Mouse (Mus musculus): Measurements from ENCODE around the gene Osbpl6. TPM values are rescaled to one million over a fixed set of nuclear protein-coding genes. Genes with fewer than 3 reads are reported as not detected.

The Osbpl6 gene
- polyA plus RNA-seq, 1 experiment = 1.8 TPM

DNA sequence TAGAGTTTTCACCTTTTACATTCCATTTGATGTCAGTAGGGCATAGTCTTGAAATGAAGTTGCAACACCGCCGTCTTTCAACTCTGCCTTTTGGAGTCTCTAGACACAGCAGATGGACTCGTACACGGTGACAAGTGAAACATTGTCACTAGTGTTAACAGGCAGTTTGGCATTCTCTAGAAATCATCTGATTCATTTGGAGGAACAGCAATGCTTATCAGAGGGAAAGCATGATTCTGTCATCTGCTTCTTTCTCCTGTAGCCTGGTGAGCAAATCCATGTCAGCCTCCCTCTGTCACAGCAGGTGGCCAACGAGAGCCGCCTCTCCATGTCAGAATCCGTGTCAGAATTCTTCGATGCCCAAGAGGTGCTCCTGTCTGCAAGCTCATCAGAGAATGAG is 172.6 kb downstream of the Osbpl6 start:
- TF ChIP-seq POLR2A (IDR thresholded peaks at IDR 0.05; ENCODE audit: low read depth, low read length) (no peak), CTCF (IDR thresholded peaks at IDR 0.05; ENCODE audit: extremely low read depth, insufficient read depth, insufficient read length, insufficient replicate concordance) (no peak)
- Histone ChIP-seq H3K4me3 (ENCODE audit: extremely low read depth, insufficient read depth, insufficient read length) (no peak overlapping the region), H3K4me1 (ENCODE audit: control insufficient read depth, insufficient read depth, insufficient read length) (no peaks in the 10 kb centered on the region), H3K27ac (ENCODE audit: insufficient read depth, low read length) (no peak overlapping the region), H3K36me3 (ENCODE audit: control insufficient read depth, insufficient read depth, low read length) (no peaks in the 10 kb centered on the region), H3K27me3 (ENCODE audit: control insufficient read depth, insufficient read depth, low read length) (no peaks in the 10 kb centered on the region)
- WGBS = 90% methylated on average over 8 of the region's 8 CpGs
- DNase-seq (ENCODE audit: low read depth in 1 of 2, low spot score in 2 of 2) = no peak

DNA sequence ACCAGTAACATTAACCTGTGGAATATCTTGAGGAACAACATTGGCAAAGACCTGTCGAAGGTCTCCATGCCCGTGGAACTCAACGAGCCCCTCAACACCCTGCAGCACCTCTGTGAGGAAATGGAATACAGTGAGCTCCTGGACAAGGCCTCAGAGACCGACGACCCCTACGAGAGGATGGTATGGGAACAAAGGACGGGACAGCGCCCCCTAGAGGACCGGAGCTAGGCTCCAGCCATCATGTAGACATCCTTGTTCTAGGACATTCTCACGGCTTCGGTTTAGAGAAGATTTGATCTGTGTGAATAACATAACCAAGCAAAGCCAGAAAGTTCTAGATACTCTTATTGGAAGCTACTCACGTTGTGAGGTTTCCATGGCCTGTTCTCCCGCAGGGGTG is 178.8 kb downstream of the Osbpl6 start:
- DNase-seq (ENCODE audit: low read depth in 1 of 2, low spot score in 2 of 2) = no peak
- H3K4me1 ChIP-seq (ENCODE audit: control insufficient read depth, insufficient read depth, insufficient read length) = no peaks in the 10 kb centered on the region
- TF ChIP-seq POLR2A (IDR thresholded peaks at IDR 0.05; ENCODE audit: low read depth, low read length) = no peak
- TF ChIP-seq CTCF (IDR thresholded peaks at IDR 0.05; ENCODE audit: extremely low read depth, insufficient read depth, insufficient read length, insufficient replicate concordance) = no peak

DNA sequence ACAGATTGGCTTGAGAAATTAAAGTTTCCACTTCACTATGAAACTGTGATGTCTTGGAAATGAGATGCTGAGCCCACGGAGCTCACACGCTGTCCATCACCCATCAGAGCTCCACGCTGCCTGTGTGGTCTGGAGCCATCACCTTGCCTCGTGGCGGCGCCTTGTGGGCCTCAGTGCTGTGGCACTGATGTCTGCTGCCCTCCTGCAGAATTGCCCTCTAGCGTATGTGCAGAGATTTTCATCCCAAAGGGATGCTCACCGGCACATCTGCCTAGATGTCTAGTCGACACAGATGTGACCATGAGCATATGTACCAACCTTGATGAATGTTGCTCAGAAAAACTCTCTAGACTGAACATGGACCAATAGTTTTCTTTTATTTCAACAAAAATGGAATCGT is 180.6 kb downstream of the Osbpl6 start:
- TF ChIP-seq POLR2A (IDR thresholded peaks at IDR 0.05; ENCODE audit: low read depth, low read length) (no peak), CTCF (IDR thresholded peaks at IDR 0.05; ENCODE audit: extremely low read depth, insufficient read depth, insufficient read length, insufficient replicate concordance) (no peak)

More for the DNA sequence above, 178.8 kb downstream of the Osbpl6 start:
- H3K4me3 ChIP-seq (ENCODE audit: extremely low read depth, insufficient read depth, insufficient read length) = no peak overlapping the region
- 94% methylated on average over 13 of the region's 13 CpGs for WGBS
- no peaks in the 10 kb centered on the region for H3K27me3 ChIP-seq (ENCODE audit: control insufficient read depth, insufficient read depth, low read length)
- no peaks in the 10 kb centered on the region for H3K36me3 ChIP-seq (ENCODE audit: control insufficient read depth, insufficient read depth, low read length)
- no peak overlapping the region for H3K27ac ChIP-seq (ENCODE audit: insufficient read depth, low read length)

DNA sequence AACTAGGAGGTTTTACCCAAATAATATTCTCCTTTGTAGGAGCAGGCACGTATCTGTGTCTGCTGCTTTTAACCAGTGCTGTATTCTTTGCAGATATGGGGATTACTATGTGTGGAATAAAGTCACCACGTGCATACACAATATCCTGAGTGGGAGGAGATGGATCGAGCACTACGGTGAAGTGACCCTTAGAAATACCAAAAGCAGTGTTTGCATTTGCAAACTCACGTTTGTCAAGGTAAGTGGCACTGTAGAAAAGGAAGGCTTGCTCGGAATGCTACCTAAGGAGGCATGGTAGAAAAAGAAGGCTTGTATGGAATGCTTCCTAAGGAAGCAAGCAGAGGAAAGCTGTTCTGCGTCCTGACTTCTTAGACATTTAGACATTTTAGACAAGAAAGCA is 183.9 kb downstream of the Osbpl6 start:
- Histone ChIP-seq H3K4me1 (ENCODE audit: control insufficient read depth, insufficient read depth, insufficient read length) (no peaks in the 10 kb centered on the region), H3K27me3 (ENCODE audit: control insufficient read depth, insufficient read depth, low read length) (no peaks in the 10 kb centered on the region), H3K4me3 (ENCODE audit: extremely low read depth, insufficient read depth, insufficient read length) (no peak overlapping the region), H3K27ac (ENCODE audit: insufficient read depth, low read length) (no peak overlapping the region), H3K36me3 (ENCODE audit: control insufficient read depth, insufficient read depth, low read length) (no peaks in the 10 kb centered on the region)
- TF ChIP-seq POLR2A (IDR thresholded peaks at IDR 0.05; ENCODE audit: low read depth, low read length) (no peak), CTCF (IDR thresholded peaks at IDR 0.05; ENCODE audit: extremely low read depth, insufficient read depth, insufficient read length, insufficient replicate concordance) (no peak)
- no peak for DNase-seq (ENCODE audit: low read depth in 1 of 2, low spot score in 2 of 2)
- 90% methylated on average over 7 of the region's 7 CpGs for WGBS

More for the DNA sequence above, 180.6 kb downstream of the Osbpl6 start:
- Histone ChIP-seq H3K36me3 (ENCODE audit: control insufficient read depth, insufficient read depth, low read length) (no peaks in the 10 kb centered on the region), H3K4me3 (ENCODE audit: extremely low read depth, insufficient read depth, insufficient read length) (no peak overlapping the region), H3K27ac (ENCODE audit: insufficient read depth, low read length) (no peak overlapping the region), H3K4me1 (ENCODE audit: control insufficient read depth, insufficient read depth, insufficient read length) (no peaks in the 10 kb centered on the region), H3K27me3 (ENCODE audit: control insufficient read depth, insufficient read depth, low read length) (no peaks in the 10 kb centered on the region)
- WGBS = 85% methylated on average over 10 of the region's 10 CpGs
- DNase-seq (ENCODE audit: low read depth in 1 of 2, low spot score in 2 of 2) = no peak

DNA sequence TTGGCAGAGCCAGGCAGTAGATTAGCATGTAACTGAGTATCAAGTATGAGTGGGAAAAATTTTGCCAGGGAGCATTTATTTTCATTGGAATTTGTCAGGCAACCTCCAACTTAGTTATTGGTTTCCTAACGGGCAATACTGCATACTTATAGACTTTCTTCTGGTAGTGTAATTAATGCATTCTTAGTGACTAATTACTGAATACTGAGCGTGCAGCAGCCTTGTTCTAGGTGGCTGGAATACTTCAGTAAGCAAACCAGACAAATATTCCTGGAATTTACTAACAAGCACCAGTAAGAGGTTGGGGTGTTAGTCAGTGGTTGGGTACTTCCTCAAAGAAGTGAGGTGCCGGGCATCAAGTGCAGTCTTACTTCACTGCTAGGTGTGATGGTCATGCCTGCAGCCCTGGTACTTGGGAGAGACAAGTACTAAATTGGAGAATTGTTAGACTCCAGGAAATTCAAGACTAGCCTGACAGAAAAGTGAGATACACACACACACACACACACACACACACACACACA is 186.2 kb downstream of the Osbpl6 start:
- no peaks in the 10 kb centered on the region for H3K36me3 ChIP-seq (ENCODE audit: control insufficient read depth, insufficient read depth, low read length)
- 65% methylated on average over 3 of the region's 3 CpGs for WGBS
- DNase-seq (ENCODE audit: low read depth in 1 of 2, low spot score in 2 of 2) = no peak
- H3K4me3 ChIP-seq (ENCODE audit: extremely low read depth, insufficient read depth, insufficient read length) = no peak overlapping the region
- H3K27ac ChIP-seq (ENCODE audit: insufficient read depth, low read length) = no peak overlapping the region
- TF ChIP-seq POLR2A (IDR thresholded peaks at IDR 0.05; ENCODE audit: low read depth, low read length) (no peak), CTCF (IDR thresholded peaks at IDR 0.05; ENCODE audit: extremely low read depth, insufficient read depth, insufficient read length, insufficient replicate concordance) (no peak)
- H3K4me1 ChIP-seq (ENCODE audit: control insufficient read depth, insufficient read depth, insufficient read length) = no peaks in the 10 kb centered on the region
- no peaks in the 10 kb centered on the region for H3K27me3 ChIP-seq (ENCODE audit: control insufficient read depth, insufficient read depth, low read length)

DNA sequence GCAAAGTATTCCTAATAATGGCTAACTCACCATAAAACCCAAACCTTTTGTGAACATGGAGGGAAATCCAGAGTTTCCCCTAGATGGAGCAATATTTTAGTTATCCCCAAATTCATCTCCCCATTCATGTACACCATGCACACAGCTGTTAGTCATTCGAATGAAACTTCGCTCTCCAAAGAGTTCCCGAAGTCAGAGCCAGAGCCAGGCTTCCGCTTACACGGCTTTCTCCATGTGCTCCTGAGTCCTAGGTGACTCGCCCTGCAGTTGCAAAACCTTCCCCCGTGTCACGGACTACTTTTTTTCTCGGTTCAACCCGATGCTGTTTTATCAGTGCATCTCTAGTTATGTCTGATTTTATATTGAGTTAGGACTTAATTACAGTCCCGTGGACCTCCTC is 191.2 kb downstream of the Osbpl6 start:
- Histone ChIP-seq H3K4me3 (ENCODE audit: extremely low read depth, insufficient read depth, insufficient read length) (no peak overlapping the region), H3K27ac (ENCODE audit: insufficient read depth, low read length) (no peak overlapping the region), H3K4me1 (ENCODE audit: control insufficient read depth, insufficient read depth, insufficient read length) (no peaks in the 10 kb centered on the region), H3K36me3 (ENCODE audit: control insufficient read depth, insufficient read depth, low read length) (no peaks in the 10 kb centered on the region), H3K27me3 (ENCODE audit: control insufficient read depth, insufficient read depth, low read length) (no peaks in the 10 kb centered on the region)
- 87% methylated on average over 11 of the region's 11 CpGs for whole genome bisulfite sequencing
- TF ChIP-seq CTCF (IDR thresholded peaks at IDR 0.05; ENCODE audit: extremely low read depth, insufficient read depth, insufficient read length, insufficient replicate concordance) (no peak), POLR2A (IDR thresholded peaks at IDR 0.05; ENCODE audit: low read depth, low read length) (no peak)
- DNase-seq (ENCODE audit: low read depth in 1 of 2, low spot score in 2 of 2) = no peak

DNA sequence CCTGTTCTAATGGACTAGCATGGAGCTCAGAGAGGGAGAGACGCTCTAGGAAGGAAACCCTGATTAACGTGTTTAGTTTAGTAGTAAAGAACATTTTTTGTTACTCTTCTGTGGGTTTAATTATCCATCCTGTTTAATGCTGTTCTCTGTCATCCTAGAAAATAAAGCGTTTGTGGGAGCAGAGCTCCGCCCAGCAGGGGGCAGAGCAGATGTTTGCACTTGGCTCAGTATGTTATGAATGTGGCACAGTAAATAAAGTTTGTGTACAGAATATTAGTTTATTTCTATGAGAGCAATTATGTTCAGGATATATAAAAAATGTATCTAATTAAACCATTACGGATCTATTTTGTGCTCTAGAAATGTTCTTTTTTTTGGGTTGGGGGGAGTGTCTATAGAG is 192.9 kb downstream of the Osbpl6 start:
- Histone ChIP-seq H3K27me3 (ENCODE audit: control insufficient read depth, insufficient read depth, low read length) (no peaks in the 10 kb centered on the region), H3K4me1 (ENCODE audit: control insufficient read depth, insufficient read depth, insufficient read length) (no peaks in the 10 kb centered on the region), H3K36me3 (ENCODE audit: control insufficient read depth, insufficient read depth, low read length) (no peaks in the 10 kb centered on the region), H3K4me3 (ENCODE audit: extremely low read depth, insufficient read depth, insufficient read length) (no peak overlapping the region), H3K27ac (ENCODE audit: insufficient read depth, low read length) (no peak overlapping the region)
- WGBS = 70% methylated on average over 5 of the region's 5 CpGs
- no peak for DNase-seq (ENCODE audit: low read depth in 1 of 2, low spot score in 2 of 2)
- TF ChIP-seq POLR2A (IDR thresholded peaks at IDR 0.05; ENCODE audit: low read depth, low read length) = no peak
- TF ChIP-seq CTCF (IDR thresholded peaks at IDR 0.05; ENCODE audit: extremely low read depth, insufficient read depth, insufficient read length, insufficient replicate concordance) = no peak

All from spleen, adult 2 months (tissue).